8 mouse cellular contexts compared by ENCODE assay signal in the genomic region with DNA sequence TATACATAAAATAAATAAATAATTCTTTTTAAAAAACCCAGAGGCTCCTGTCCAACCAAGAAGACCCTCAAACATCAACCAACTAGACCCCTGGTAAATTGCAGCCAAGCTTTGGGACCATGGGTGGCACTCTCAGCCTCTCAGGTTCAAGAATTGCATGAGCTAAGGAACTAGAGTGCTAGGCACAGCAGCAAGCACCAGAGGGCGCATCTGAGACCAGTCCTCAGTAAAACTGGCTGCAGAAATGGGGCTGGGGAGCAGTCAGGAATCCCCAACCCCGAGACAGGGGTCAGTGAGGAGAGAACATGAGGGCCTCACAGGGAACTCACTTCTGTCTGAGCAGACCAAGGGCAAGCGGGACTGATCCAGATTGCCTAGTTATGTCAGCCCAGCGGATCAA. TPM values are rescaled to one million over a fixed set of nuclear protein-coding genes. Genes with fewer than 3 reads are reported as not detected.
DNase-seq lines count a peak whose midpoint lies in the region; ATAC-seq and TF ChIP-seq lines count a peak whose summit lies in the region.

No protein-coding gene starts in this region.

- no peak for TF ChIP-seq EP300 in CH12.LX (IDR thresholded peaks at IDR 0.05; ENCODE audit: low read length)

- no peaks in the 10 kb centered on the region for H3K9me3 ChIP-seq in CH12.LX (replicated peaks; ENCODE audit: low read length)

- H3K4me2 ChIP-seq in CH12.LX (ENCODE audit: insufficient read depth, low read depth, poor library complexity, severe bottlenecking) = no peak overlapping the region

- no peak overlapping the region for H3K4me3 ChIP-seq in CH12.LX (replicated peaks in 1 of 3; ENCODE audit: low read depth in 2 of 3, low read length in 2 of 3, poor library complexity in 1 of 3)
- no peak overlapping the region for H3K4me3 ChIP-seq in small intestine, adult 2 months (ENCODE audit: low read depth, low read length)

- H3K27me3 ChIP-seq in CH12.LX (replicated peaks) = peaks cover 52% of the 10 kb centered on the region
- H3K27me3 ChIP-seq in small intestine, adult 2 months (ENCODE audit: control insufficient read depth, insufficient read depth, low read length) = peaks cover 19% of the 10 kb centered on the region

- 18% methylated on average over 4 of the region's 4 CpGs for WGBS in small intestine, adult 2 months

- peak; percentile 61 to 64 for DNase-seq in cerebellum, adult 18-20 months
- peak; percentile 52 for DNase-seq in CH12.LX (ENCODE audit: extremely low read depth)
- peak; percentile 35 for DNase-seq in c-Kit-positive CD71-positive TER-119-positive erythroid progenitor cells, embryonic 14.5 days (ENCODE audit: low spot score)
- peak; percentile 54 to 71 for DNase-seq in kidney, postnatal 25 days
- peak; percentile 66 for DNase-seq in lung, postnatal 10 days

- dilution Hi-C loops in CH12.LX (cut with MboI; ENCODE audit: extremely low pct_ligation_motif_present, extremely low pct_unique_long_range_greater_than_20kb, low sequenced_read_pairs) = no loop called here

- H3K79me2 ChIP-seq in CH12.LX (replicated peaks; ENCODE audit: control insufficient read depth, extremely low read depth, insufficient read depth, poor library complexity, severe bottlenecking) = no peaks in the 10 kb centered on the region

- in situ Hi-C loops in CH12.LX (cut with MboI; ENCODE audit: low pct_ligation_motif_present, low pct_unique_long_range_greater_than_20kb, low sequenced_read_pairs) = loop anchor here (10.0 kb wide), 2 partner anchors 81 to 169 kb away; a partner anchor contains a TSS

- no peak overlapping the region for H3K27ac ChIP-seq in CH12.LX (ENCODE audit: insufficient read depth, low read depth)
- no peak overlapping the region for H3K27ac ChIP-seq in small intestine, adult 2 months (ENCODE audit: insufficient read depth, low read depth, low read length)

- no peaks in the 10 kb centered on the region for H3K4me1 ChIP-seq in CH12.LX (ENCODE audit: control insufficient read depth in 1 of 2, insufficient read depth in 2 of 2)
- H3K4me1 ChIP-seq in small intestine, adult 2 months (ENCODE audit: control insufficient read depth, insufficient read depth, insufficient read length, low read length) = no peaks in the 10 kb centered on the region; the same call in 1 of the 2 replicates

- H3K36me3 ChIP-seq in CH12.LX (replicated peaks in 1 of 2; ENCODE audit: control insufficient read depth in 1 of 2, insufficient read depth in 1 of 2, low read length in 1 of 2) = no peaks in the 10 kb centered on the region
- no peaks in the 10 kb centered on the region for H3K36me3 ChIP-seq in small intestine, adult 2 months (ENCODE audit: control insufficient read depth, insufficient read depth, low read length)

- peak; percentile 51 for TF ChIP-seq RAD21 in CH12.LX (IDR thresholded peaks at IDR 0.05; ENCODE audit: low read depth, low read length)

- no peak overlapping the region for H3K9ac ChIP-seq in CH12.LX (ENCODE audit: insufficient read depth, low read depth)

- no peak for TF ChIP-seq POLR2A in CH12.LX (IDR thresholded peaks at IDR 0.05; ENCODE audit: low read depth, low read length)
- no peak for TF ChIP-seq POLR2A in small intestine, adult 2 months (IDR thresholded peaks at IDR 0.05; ENCODE audit: low read depth, low read length)

- TF ChIP-seq CTCF in CH12.LX (conservative IDR thresholded peaks at IDR 0.05 in 1 of 2, IDR thresholded peaks at IDR 0.05 in 1 of 2; ENCODE audit: low read depth in 2 of 2, low read length in 2 of 2) = peak; percentile 37 to 84; a peak in 3 of 4 replicates
- peak; percentile 86; the same call in 1 of the 2 replicates for TF ChIP-seq CTCF in small intestine, adult 2 months (IDR thresholded peaks at IDR 0.05; ENCODE audit: extremely low read depth, insufficient read length, insufficient replicate concordance, low read depth, low read length)

- ATAC-seq in cerebellum, adult (ENCODE audit: insufficient number of reproducible peaks, low FRiP score, low TSS enrichment) = no peak
- 0 out of 2 replicates have a peak, but pooled peaks have one; percentile 25 for ATAC-seq in frontal cortex, adult (ENCODE audit: low TSS enrichment)

TF ChIP-seq in CH12.LX, 34 proteins besides CTCF, POLR2A, EP300 and RAD21:
- TF ChIP-seq E2F4 (IDR thresholded peaks at IDR 0.05; ENCODE audit: insufficient replicate concordance, low read depth, low read length) (no peak), SMC3 (IDR thresholded peaks at IDR 0.05; ENCODE audit: low read depth, low read length) (peak; percentile 82)

RNA-seq across cellular contexts. Expression of a gene that starts 4.8 kb away (rescaled TPM):
- total RNA-seq in CH12.LX (2012; rRNA removed) (not detected in 2 replicates), CH12.LX (2014; rRNA removed) (not detected in 2 replicates)
- polyA plus RNA-seq in CH12.LX (2012; ENCODE audit: insufficient read length, low read depth) = not detected in 2 replicates
- polyA plus RNA-seq in small intestine, adult 2 months (2012; rRNA removed) = not detected in 2 replicates

RNA-seq across cellular contexts. Expression of a gene that starts 6.8 kb away (rescaled TPM):
- total RNA-seq in CH12.LX (2012; rRNA removed) (54.0 and 61.7 TPM in 2 replicates), CH12.LX (2014; rRNA removed) (84.1 and 90.0 TPM in 2 replicates)
- 33.9 and 42.5 TPM in 2 replicates for polyA plus RNA-seq in CH12.LX (2012; ENCODE audit: insufficient read length, low read depth)
- polyA plus RNA-seq in small intestine, adult 2 months (2012; rRNA removed) = 2.3 and 3.4 TPM in 2 replicates

RNA-seq across cellular contexts. Expression of a gene that starts 37.8 kb away (rescaled TPM):
- 19.1 and 22.2 TPM in 2 replicates for total RNA-seq in CH12.LX (2012; rRNA removed)
- 28.2 and 30.1 TPM in 2 replicates for total RNA-seq in CH12.LX (2014; rRNA removed)
- polyA plus RNA-seq in CH12.LX (2012; ENCODE audit: insufficient read length, low read depth) = 23.9 and 28.6 TPM in 2 replicates
- 20.4 and 21.8 TPM in 2 replicates for polyA plus RNA-seq in small intestine, adult 2 months (2012; rRNA removed)

RNA-seq across cellular contexts. Expression of a gene that starts 39.6 kb away (rescaled TPM):
- total RNA-seq in CH12.LX (2012; rRNA removed) = not detected in 2 replicates
- not detected in 2 replicates for total RNA-seq in CH12.LX (2014; rRNA removed)
- 0.04 TPM in 1 of 2 replicates, not detected in the other for polyA plus RNA-seq in CH12.LX (2012; ENCODE audit: insufficient read length, low read depth)
- 0.11 and 0.34 TPM in 2 replicates for polyA plus RNA-seq in small intestine, adult 2 months (2012; rRNA removed)
